Mouse (Mus musculus) CD4-positive, CD25-positive, alpha-beta regulatory T cell, adult 4 months (primary cell): ENCODE results near the gene Cdk2ap1. TPM values are rescaled to one million over a fixed set of nuclear protein-coding genes. Genes with fewer than 3 reads are reported as not detected.

Experiments used
- polyA plus RNA-seq, 2 experiments: library from polyadenylated mRNA; unstranded; fragments of 100-300 nt; shearing (Covaris generic); gene quantifications; one replicate each; pipeline ENCODE4 v1.2.1; 2017

Gene Cdk2ap1
- polyA plus RNA-seq, 2 experiments from 2014 or later, result 10.1 to 13.1 TPM

Other genes with a start within 250 kb of the Cdk2ap1 start
- gene Arl6ip4, start 247.0 kb downstream of the Cdk2ap1 start, polyA plus RNA-seq, result 10 to 100 TPM; 48.7 to 61.0 TPM
- gene Pitpnm2, start 113.3 kb downstream of the Cdk2ap1 start, polyA plus RNA-seq, result 10 to 100 TPM in 1 of 2 experiments, 1 to 10 TPM in 1; 9.3 to 11.5 TPM
- gene Mphosph9, start 35.1 kb downstream of the Cdk2ap1 start, polyA plus RNA-seq, result 10 to 100 TPM; 16.8 to 18.6 TPM
- 10 to 100 TPM; 12.0 to 16.5 TPM for gene 2810006K23Rik, start 35.0 kb downstream of the Cdk2ap1 start, polyA plus RNA-seq
- gene Sbno1, start 62.9 kb upstream of the Cdk2ap1 start, polyA plus RNA-seq, result 100 to 1,000 TPM; 163 to 182 TPM
- gene Kmt5a, start 76.8 kb upstream of the Cdk2ap1 start, polyA plus RNA-seq, result 10 to 100 TPM; 19.8 to 19.9 TPM
- 10 to 100 TPM; 51.3 to 54.0 TPM for gene Rilpl2, start 115.3 kb upstream of the Cdk2ap1 start, polyA plus RNA-seq
- gene Snrnp35, start 120.1 kb upstream of the Cdk2ap1 start, polyA plus RNA-seq, result 10 to 100 TPM in 1 of 2 experiments, 1 to 10 TPM in 1; 4.7 to 14.2 TPM
- gene Rilpl1, start 168.3 kb upstream of the Cdk2ap1 start, polyA plus RNA-seq, result 1 to 10 TPM in 1 of 2 experiments, under 1 TPM in 1; 0.62 to 1.1 TPM
- 10 to 100 TPM; 35.7 to 51.2 TPM for gene Tmed2, start 177.6 kb upstream of the Cdk2ap1 start, polyA plus RNA-seq
- gene Ddx55, start 189.8 kb upstream of the Cdk2ap1 start, polyA plus RNA-seq, result 10 to 100 TPM; 17.2 to 22.9 TPM
- gene Eif2b1, start 216.0 kb upstream of the Cdk2ap1 start, polyA plus RNA-seq, result 10 to 100 TPM; 45.0 to 45.7 TPM
- gene Gtf2h3, start 216.1 kb upstream of the Cdk2ap1 start, polyA plus RNA-seq, result 10 to 100 TPM; 57.1 to 69.8 TPM